Mouse (Mus musculus): ENCODE measurements around the gene P3h2.

Gene P3h2

GRCm38 (mm10) chr16:25977210-25977609 lies 128.4 kb downstream of the P3h2 start:
- DNase-seq (ENCODE audit: low spot score) = no peak

GRCm38 (mm10) chr16:25971285-25971684 lies 134.3 kb downstream of the P3h2 start:
- DNase-seq (ENCODE audit: low spot score) = no peak

GRCm38 (mm10) chr16:25970720-25971119 lies 134.9 kb downstream of the P3h2 start:
- no peak for DNase-seq (ENCODE audit: low spot score)

- DNase-seq (ENCODE audit: low spot score) = no peak
These were observed 135.4 kb downstream of the P3h2 start for GRCm38 (mm10) chr16:25970193-25970592.

- peak; percentile 30 for DNase-seq (ENCODE audit: low spot score)
These were observed 138.3 kb downstream of the P3h2 start for GRCm38 (mm10) chr16:25967297-25967696.

GRCm38 (mm10) chr16:25963856-25964255 lies 141.7 kb downstream of the P3h2 start:
- DNase-seq (ENCODE audit: low spot score) = peak; percentile 26

- no peak for DNase-seq (ENCODE audit: low spot score)
These were observed 145.2 kb downstream of the P3h2 start for GRCm38 (mm10) chr16:25960345-25960744.

GRCm38 (mm10) chr16:25959929-25960328 lies 145.7 kb downstream of the P3h2 start:
- DNase-seq (ENCODE audit: low spot score) = no peak

GRCm38 (mm10) chr16:25958650-25959238 lies 146.8 kb downstream of the P3h2 start:
- DNase-seq (ENCODE audit: low spot score) = no peak

GRCm38 (mm10) chr16:25958213-25958612 lies 147.4 kb downstream of the P3h2 start:
- no peak for DNase-seq (ENCODE audit: low spot score)

GRCm38 (mm10) chr16:25956831-25957230 lies 148.8 kb downstream of the P3h2 start:
- no peak for DNase-seq (ENCODE audit: low spot score)

- DNase-seq (ENCODE audit: low spot score) = no peak
These were observed 151.0 kb downstream of the P3h2 start for GRCm38 (mm10) chr16:25954614-25955013.

- no peak for DNase-seq (ENCODE audit: low spot score)
These were observed 152.2 kb downstream of the P3h2 start for GRCm38 (mm10) chr16:25953359-25953758.

- DNase-seq (ENCODE audit: low spot score) = no peak
These were observed 153.6 kb downstream of the P3h2 start for GRCm38 (mm10) chr16:25952005-25952404.

GRCm38 (mm10) chr16:25948067-25948466 lies 157.5 kb downstream of the P3h2 start:
- DNase-seq (ENCODE audit: low spot score) = no peak

- no peak for DNase-seq (ENCODE audit: low spot score)
These were observed 160.2 kb downstream of the P3h2 start for GRCm38 (mm10) chr16:25945151-25945955.

GRCm38 (mm10) chr16:25942261-25942660 lies 163.3 kb downstream of the P3h2 start:
- DNase-seq (ENCODE audit: low spot score) = no peak

GRCm38 (mm10) chr16:25934181-25934580 lies 171.4 kb downstream of the P3h2 start:
- DNase-seq (ENCODE audit: low spot score) = no peak

GRCm38 (mm10) chr16:25912185-25912584 lies 193.4 kb downstream of the P3h2 start:
- DNase-seq (ENCODE audit: low spot score) = no peak
